Mouse (Mus musculus): ENCODE results near the gene P3h1. TPM values are rescaled to one million over a fixed set of nuclear protein-coding genes. Genes with fewer than 3 reads are reported as not detected.

P3h1 gene
- polyA plus RNA-seq, 1 experiment: 30.0 TPM

DNA sequence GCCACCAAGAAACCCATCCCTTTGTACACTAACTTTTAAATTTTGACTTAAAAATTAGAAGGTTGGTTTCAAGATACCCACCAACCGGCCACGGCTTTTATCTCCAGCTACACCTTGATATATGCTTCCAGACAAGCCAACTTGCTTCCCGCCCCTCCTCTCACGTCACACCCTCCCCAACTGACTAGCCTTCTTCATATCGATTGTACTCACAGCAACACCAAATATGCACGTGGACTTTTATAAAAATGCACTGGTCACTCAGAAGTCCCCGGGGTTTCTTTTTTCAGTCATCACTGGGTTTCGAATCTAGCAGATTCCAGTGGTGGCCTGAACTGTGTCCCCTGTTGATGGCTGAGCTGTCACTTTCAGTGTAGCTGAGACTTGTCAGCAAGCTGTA lies 42.1 kb upstream of the P3h1 start:
- no peak overlapping the region for H3K4me3 ChIP-seq (ENCODE audit: low read depth, low read length)
- no peak overlapping the region for H3K27ac ChIP-seq (ENCODE audit: insufficient read depth, low read length)

DNA sequence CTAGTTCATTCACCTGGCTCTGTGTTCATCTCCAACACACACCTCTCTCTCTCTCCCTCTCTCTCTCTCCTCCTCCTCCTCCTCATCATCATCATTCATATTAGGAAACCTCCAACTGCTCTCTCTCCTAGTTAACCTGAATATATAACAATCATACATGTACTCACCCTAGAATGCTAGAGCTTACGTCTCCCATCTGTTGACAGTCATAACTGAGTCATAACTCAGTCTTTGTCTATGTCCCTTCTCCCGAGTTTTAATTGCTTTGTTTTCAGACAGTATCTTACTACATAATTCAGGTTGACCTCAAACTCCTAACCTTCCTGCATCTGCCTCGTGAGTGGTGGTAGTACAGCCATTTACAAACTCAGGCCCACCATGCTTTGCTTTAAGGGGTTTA lies 41.4 kb upstream of the P3h1 start:
- no peak overlapping the region for H3K27ac ChIP-seq (ENCODE audit: insufficient read depth, low read length)
- H3K4me1 ChIP-seq (ENCODE audit: control insufficient read depth, insufficient read depth, low read length): no peaks in the 10 kb centered on the region
- no peak for TF ChIP-seq EP300 (IDR thresholded peaks at IDR 0.05; ENCODE audit: insufficient read depth, low read depth, low read length)
- TF ChIP-seq POLR2A (IDR thresholded peaks at IDR 0.05; ENCODE audit: insufficient read depth, low read length): no peak
- TF ChIP-seq CTCF (IDR thresholded peaks at IDR 0.05; ENCODE audit: low read depth, low read length): no peak
- H3K9me3 ChIP-seq (replicated peaks; ENCODE audit: control insufficient read depth, insufficient read depth, low read length, poor library complexity, severe bottlenecking): no peaks in the 10 kb centered on the region
- H3K4me3 ChIP-seq (ENCODE audit: low read depth, low read length): no peak overlapping the region
- no peaks in the 10 kb centered on the region for H3K27me3 ChIP-seq (ENCODE audit: control insufficient read depth, insufficient read depth, low read length, poor library complexity, severe bottlenecking)
- no peak overlapping the region for H3K9ac ChIP-seq (ENCODE audit: low read depth, poor library complexity, severe bottlenecking)
- H3K36me3 ChIP-seq (ENCODE audit: control insufficient read depth, insufficient read depth, low read length, poor library complexity, severe bottlenecking): no peaks in the 10 kb centered on the region

More for the DNA sequence above, 42.1 kb upstream of the P3h1 start:
- H3K4me1 ChIP-seq (ENCODE audit: control insufficient read depth, insufficient read depth, low read length): no peaks in the 10 kb centered on the region
- H3K27me3 ChIP-seq (ENCODE audit: control insufficient read depth, insufficient read depth, low read length, poor library complexity, severe bottlenecking): no peaks in the 10 kb centered on the region
- no peaks in the 10 kb centered on the region for H3K9me3 ChIP-seq (replicated peaks; ENCODE audit: control insufficient read depth, insufficient read depth, low read length, poor library complexity, severe bottlenecking)
- H3K9ac ChIP-seq (ENCODE audit: low read depth, poor library complexity, severe bottlenecking): no peak overlapping the region
- H3K36me3 ChIP-seq (ENCODE audit: control insufficient read depth, insufficient read depth, low read length, poor library complexity, severe bottlenecking): no peaks in the 10 kb centered on the region
- TF ChIP-seq CTCF (IDR thresholded peaks at IDR 0.05; ENCODE audit: low read depth, low read length) (no peak), EP300 (IDR thresholded peaks at IDR 0.05; ENCODE audit: insufficient read depth, low read depth, low read length) (no peak), POLR2A (IDR thresholded peaks at IDR 0.05; ENCODE audit: insufficient read depth, low read length) (no peak)

DNA sequence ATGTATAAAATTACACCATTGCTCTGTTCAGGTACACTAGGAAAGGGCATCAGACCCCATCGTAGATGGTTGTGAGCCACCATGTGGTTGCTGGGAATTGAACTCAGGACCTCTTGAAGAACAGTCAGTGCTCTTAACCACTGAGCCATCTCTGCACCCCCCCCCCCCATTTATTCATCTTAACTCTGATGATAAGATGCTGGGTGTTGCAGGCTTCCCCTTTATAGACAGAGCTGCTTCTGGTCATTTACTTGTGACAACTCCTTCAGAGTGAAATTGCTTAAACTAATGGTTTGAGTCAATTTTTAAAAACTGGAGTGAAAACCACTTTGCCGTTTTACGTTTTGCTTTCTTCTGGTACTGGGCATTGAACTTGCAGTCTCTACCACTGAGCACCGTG lies 40.0 kb upstream of the P3h1 start:
- Histone ChIP-seq H3K27me3 (ENCODE audit: control insufficient read depth, insufficient read depth, low read length, poor library complexity, severe bottlenecking) (no peaks in the 10 kb centered on the region), H3K4me1 (ENCODE audit: control insufficient read depth, insufficient read depth, low read length) (no peaks in the 10 kb centered on the region), H3K27ac (ENCODE audit: insufficient read depth, low read length) (no peak overlapping the region), H3K36me3 (ENCODE audit: control insufficient read depth, insufficient read depth, low read length, poor library complexity, severe bottlenecking) (no peaks in the 10 kb centered on the region), H3K9ac (ENCODE audit: low read depth, poor library complexity, severe bottlenecking) (no peak overlapping the region), H3K4me3 (ENCODE audit: low read depth, low read length) (no peak overlapping the region), H3K9me3 (replicated peaks; ENCODE audit: control insufficient read depth, insufficient read depth, low read length, poor library complexity, severe bottlenecking) (no peaks in the 10 kb centered on the region)
- TF ChIP-seq POLR2A (IDR thresholded peaks at IDR 0.05; ENCODE audit: insufficient read depth, low read length) (no peak), EP300 (IDR thresholded peaks at IDR 0.05; ENCODE audit: insufficient read depth, low read depth, low read length) (no peak), CTCF (IDR thresholded peaks at IDR 0.05; ENCODE audit: low read depth, low read length) (no peak)

DNA sequence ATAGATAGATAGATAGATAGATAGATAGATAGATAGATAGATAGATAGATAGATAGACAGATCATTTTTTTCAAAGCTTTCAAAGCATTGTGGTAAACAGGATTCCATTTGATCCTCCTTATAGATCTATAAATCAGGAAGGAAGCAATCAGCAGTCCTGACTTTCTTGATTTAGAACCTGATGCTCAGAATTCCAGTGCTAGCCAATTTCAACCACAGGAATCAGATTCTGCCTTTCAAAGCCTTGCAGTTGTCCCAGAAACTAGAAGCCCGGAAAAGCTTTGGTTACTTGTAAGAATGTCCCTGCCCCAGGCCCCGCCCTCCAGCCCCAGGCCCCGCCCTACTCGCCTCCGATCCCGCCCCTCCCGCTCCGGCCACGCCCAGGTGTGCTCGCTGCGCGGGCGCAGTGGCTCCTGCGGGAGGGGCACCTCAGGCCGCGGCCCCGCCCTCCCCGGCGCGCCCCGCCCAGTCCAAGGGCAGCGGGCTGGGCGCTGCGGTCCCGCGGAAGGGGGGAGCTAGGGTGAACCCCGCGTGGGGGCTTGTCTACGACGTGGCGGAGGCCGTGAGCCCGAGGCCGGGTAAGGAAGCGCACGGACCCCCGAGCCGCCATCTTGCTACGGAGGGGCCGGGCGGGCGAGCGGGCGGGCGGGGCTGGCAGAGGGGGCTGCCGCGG lies 37.7 kb upstream of the P3h1 start, which contains the start of gene Svbp:
Gene Svbp, plus strand, starts transcription at position 398 of the 673 bp plus-strand sequence.
- H3K4me3 ChIP-seq (ENCODE audit: low read depth, low read length): peak within 1 kb of the TSS; percentile 90
- no peak within 1 kb of the TSS for H3K27ac ChIP-seq (ENCODE audit: insufficient read depth, low read length)
- no peaks in the 10 kb centered on the region for H3K4me1 ChIP-seq (ENCODE audit: control insufficient read depth, insufficient read depth, low read length)
- no peak for TF ChIP-seq EP300 (IDR thresholded peaks at IDR 0.05; ENCODE audit: insufficient read depth, low read depth, low read length)
- no peak for TF ChIP-seq POLR2A (IDR thresholded peaks at IDR 0.05; ENCODE audit: insufficient read depth, low read length)
- no peak for TF ChIP-seq CTCF (IDR thresholded peaks at IDR 0.05; ENCODE audit: low read depth, low read length)
- no peaks in the 10 kb centered on the region for H3K36me3 ChIP-seq (ENCODE audit: control insufficient read depth, insufficient read depth, low read length, poor library complexity, severe bottlenecking)
- peak within 1 kb of the TSS; percentile 93 for H3K9ac ChIP-seq (ENCODE audit: low read depth, poor library complexity, severe bottlenecking)
- H3K9me3 ChIP-seq (replicated peaks; ENCODE audit: control insufficient read depth, insufficient read depth, low read length, poor library complexity, severe bottlenecking): no peaks in the 10 kb centered on the region
- no peaks in the 10 kb centered on the region for H3K27me3 ChIP-seq (ENCODE audit: control insufficient read depth, insufficient read depth, low read length, poor library complexity, severe bottlenecking)

DNA sequence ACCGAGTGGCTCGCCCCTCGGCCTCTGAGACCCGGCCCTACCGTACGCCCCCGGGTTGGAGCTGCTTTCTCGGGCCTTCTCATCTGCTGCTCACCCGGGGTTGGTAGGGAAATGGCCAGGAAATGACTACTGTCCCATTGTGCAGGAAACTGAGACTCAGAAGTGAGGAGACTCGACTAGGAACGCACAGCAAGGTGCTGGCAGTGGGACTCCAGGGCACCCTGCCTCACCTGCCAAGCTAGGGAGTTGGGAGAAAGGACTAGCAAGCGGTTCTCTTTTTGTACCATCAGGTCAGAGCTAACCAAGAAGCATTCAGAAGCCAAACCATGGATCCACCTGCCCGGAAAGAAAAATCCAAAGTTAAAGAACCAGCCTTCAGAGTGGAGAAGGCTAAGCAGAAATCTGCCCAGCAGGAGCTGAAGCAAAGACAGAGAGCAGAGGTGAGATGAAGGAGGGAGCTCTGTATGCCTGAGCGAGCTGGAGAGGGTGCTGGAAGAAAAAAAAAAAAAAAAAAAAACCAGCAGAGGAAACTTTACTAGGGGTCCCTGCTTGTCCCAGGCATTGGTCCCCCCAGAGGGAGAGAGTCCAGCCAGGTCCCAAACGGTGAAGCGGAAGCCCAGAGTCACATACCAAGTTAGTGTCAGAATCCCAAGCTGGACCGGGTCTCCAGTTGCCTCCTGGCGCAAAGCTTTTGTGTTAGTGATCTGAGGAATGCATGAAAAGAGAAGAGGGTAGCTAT lies 37.0 kb upstream of the P3h1 start:
- no peaks in the 10 kb centered on the region for H3K4me1 ChIP-seq (ENCODE audit: control insufficient read depth, insufficient read depth, low read length)
- H3K9ac ChIP-seq (ENCODE audit: low read depth, poor library complexity, severe bottlenecking): peak overlapping the region; percentile 93
- no peak overlapping the region for H3K27ac ChIP-seq (ENCODE audit: insufficient read depth, low read length)
- no peaks in the 10 kb centered on the region for H3K9me3 ChIP-seq (replicated peaks; ENCODE audit: control insufficient read depth, insufficient read depth, low read length, poor library complexity, severe bottlenecking)
- TF ChIP-seq EP300 (IDR thresholded peaks at IDR 0.05; ENCODE audit: insufficient read depth, low read depth, low read length) (no peak), POLR2A (IDR thresholded peaks at IDR 0.05; ENCODE audit: insufficient read depth, low read length) (no peak), CTCF (IDR thresholded peaks at IDR 0.05; ENCODE audit: low read depth, low read length) (no peak)
- no peaks in the 10 kb centered on the region for H3K36me3 ChIP-seq (ENCODE audit: control insufficient read depth, insufficient read depth, low read length, poor library complexity, severe bottlenecking)
- H3K4me3 ChIP-seq (ENCODE audit: low read depth, low read length): peak overlapping the region; percentile 90
- H3K27me3 ChIP-seq (ENCODE audit: control insufficient read depth, insufficient read depth, low read length, poor library complexity, severe bottlenecking): no peaks in the 10 kb centered on the region

DNA sequence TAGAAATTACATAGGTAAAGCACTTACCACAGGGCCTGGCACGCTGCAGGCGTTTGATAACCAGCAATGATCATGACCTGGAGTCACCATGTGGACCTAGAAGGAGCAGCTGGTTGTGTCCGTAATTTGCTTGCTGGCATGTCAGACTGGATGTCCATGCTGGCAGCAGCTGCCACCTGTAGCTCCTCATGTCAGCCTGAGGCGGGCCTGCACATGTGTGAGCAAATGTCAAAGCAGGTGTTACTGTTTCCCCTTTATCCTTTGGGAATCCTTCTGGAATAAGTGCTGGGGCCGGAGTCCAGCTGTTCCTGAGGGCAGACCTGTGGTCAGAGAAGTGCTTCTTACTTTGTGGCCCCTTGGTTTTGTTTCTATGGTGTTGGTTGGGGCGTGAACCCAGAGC lies 34.6 kb upstream of the P3h1 start:
- H3K9ac ChIP-seq (ENCODE audit: low read depth, poor library complexity, severe bottlenecking): no peak overlapping the region

More for the DNA sequence above, 34.6 kb upstream of the P3h1 start:
- Histone ChIP-seq H3K4me1 (ENCODE audit: control insufficient read depth, insufficient read depth, low read length) (no peaks in the 10 kb centered on the region), H3K4me3 (ENCODE audit: low read depth, low read length) (no peak overlapping the region), H3K36me3 (ENCODE audit: control insufficient read depth, insufficient read depth, low read length, poor library complexity, severe bottlenecking) (no peaks in the 10 kb centered on the region), H3K27me3 (ENCODE audit: control insufficient read depth, insufficient read depth, low read length, poor library complexity, severe bottlenecking) (no peaks in the 10 kb centered on the region), H3K27ac (ENCODE audit: insufficient read depth, low read length) (no peak overlapping the region), H3K9me3 (replicated peaks; ENCODE audit: control insufficient read depth, insufficient read depth, low read length, poor library complexity, severe bottlenecking) (no peaks in the 10 kb centered on the region)
- TF ChIP-seq EP300 (IDR thresholded peaks at IDR 0.05; ENCODE audit: insufficient read depth, low read depth, low read length) (no peak), POLR2A (IDR thresholded peaks at IDR 0.05; ENCODE audit: insufficient read depth, low read length) (no peak), CTCF (IDR thresholded peaks at IDR 0.05; ENCODE audit: low read depth, low read length) (no peak)

All from ES-Bruce4 (cell line).